Mouse (Mus musculus) duodenum, adult 2 months (tissue): ENCODE measurements around the gene Zfp157. TPM values are rescaled to one million over a fixed set of nuclear protein-coding genes. Genes with fewer than 3 reads are reported as not detected.

Source experiments
- polyA plus RNA-seq: library from polyadenylated mRNA; depleted of rRNA; stranded (reverse); fragments of >200 nt; gene quantifications from 2 replicates; pipeline ENCODE4 v1.2.3, GENCODE M21; 2012; ENCODE audit warnings: low replicate concordance; rRNA removed

Gene Zfp157
- polyA plus RNA-seq: 0.13 and 0.84 TPM in 2 replicates

DNA sequence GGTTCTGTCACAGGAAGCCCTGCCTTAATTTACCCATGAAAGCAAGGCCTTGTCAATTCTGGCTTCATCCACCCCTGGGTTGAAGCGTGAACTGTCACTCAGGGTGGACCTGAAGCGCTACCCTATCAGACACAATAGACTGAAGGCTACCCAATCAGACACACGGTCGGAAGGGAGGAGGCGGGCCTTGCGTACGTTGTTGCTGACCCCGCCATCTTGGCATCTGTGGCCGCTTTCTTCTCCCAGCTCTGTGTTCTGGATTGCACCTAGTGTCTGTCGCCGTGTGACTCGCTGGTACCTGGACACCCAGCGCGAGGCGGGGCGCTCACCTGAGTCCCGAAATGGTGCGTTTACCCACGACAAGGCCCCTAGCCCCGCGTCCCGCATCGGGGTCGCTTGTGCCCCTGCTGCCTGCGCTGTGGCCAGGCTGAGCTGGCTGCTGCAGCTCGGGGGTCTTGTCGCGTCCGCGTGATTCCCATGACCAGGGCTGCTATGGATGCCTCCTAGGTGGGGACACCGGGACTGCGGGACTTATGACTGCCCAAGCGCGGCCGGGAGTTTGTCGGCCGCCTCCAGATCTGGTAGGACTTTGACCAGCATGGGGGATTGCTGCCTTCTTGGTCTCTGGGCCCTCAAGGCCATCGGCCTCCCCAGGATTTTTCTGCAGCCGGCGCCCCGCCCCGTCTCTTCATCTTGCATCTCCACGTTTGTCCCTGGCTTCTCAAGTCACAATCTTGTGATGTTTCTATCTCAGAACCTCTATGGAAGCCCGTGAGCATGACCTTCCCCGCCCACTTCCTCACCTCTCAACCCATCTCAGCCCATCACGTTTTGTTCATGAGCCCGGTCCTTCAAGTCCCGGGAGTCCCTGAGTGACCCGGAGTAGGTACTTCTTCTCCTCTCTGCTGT, at the start of gene Zfp157:
Gene Zfp157, plus strand, starts transcription at position 183 of the 909 bp plus-strand sequence.

Other genes with a start within 250 kb of the Zfp157 start
- 3.1 and 4.6 TPM in 2 replicates for gene Mblac1, start 247.2 kb upstream of the Zfp157 start, polyA plus RNA-seq
- 0.39 and 0.55 TPM in 2 replicates for gene Nxpe5, start 215.6 kb upstream of the Zfp157 start, polyA plus RNA-seq
- 120 and 177 TPM in 2 replicates for gene Lamtor4, start 186.0 kb upstream of the Zfp157 start, polyA plus RNA-seq
- gene BC037034, start 177.4 kb upstream of the Zfp157 start, polyA plus RNA-seq: 58.8 and 80.5 TPM in 2 replicates
- 0.12 and 0.42 TPM in 2 replicates for gene Gal3st4, start 168.6 kb upstream of the Zfp157 start, polyA plus RNA-seq
- gene Gm43720, start 161.5 kb upstream of the Zfp157 start, polyA plus RNA-seq: not detected in 2 replicates
- 1.0 and 2.2 TPM in 2 replicates for gene Gpc2, start 161.5 kb upstream of the Zfp157 start, polyA plus RNA-seq
- 0.07 and 0.26 TPM in 2 replicates for gene Stag3, start 161.2 kb upstream of the Zfp157 start, polyA plus RNA-seq
- 0.48 and 1.2 TPM in 2 replicates for gene Pvrig, start 99.5 kb upstream of the Zfp157 start, polyA plus RNA-seq
- gene 1700123K08Rik, start 123.2 kb downstream of the Zfp157 start, polyA plus RNA-seq: not detected in 2 replicates
- gene Zfp68, start 178.3 kb downstream of the Zfp157 start, polyA plus RNA-seq: 0.66 and 1.1 TPM in 2 replicates
- 0.23 and 0.37 TPM in 2 replicates for gene A430033K04Rik, start 181.4 kb downstream of the Zfp157 start, polyA plus RNA-seq